Mouse (Mus musculus): ENCODE measurements around the gene Gm17535.
"Not testable (repeated sequence)": the region's sequence is repeated elsewhere in the genome, so short reads cannot be mapped to it uniquely, and the experiment has no call there.

The Gm17535 gene

GRCm38 (mm10) chr9:3024912-3025467 is 9.4 kb upstream of the Gm17535 start, which contains the start of gene Gm10717:
Gene Gm10717 (plus strand): TSS chr9:3025417.
- peak; percentile 50 for DNase-seq (ENCODE audit: low spot score)

- DNase-seq (ENCODE audit: low spot score) = peak; percentile 84
These were observed 8.7 kb upstream of the Gm17535 start for GRCm38 (mm10) chr9:3025653-3026052.

- not testable (repeated sequence) for DNase-seq (ENCODE audit: low spot score)
These were observed 8.3 kb upstream of the Gm17535 start for GRCm38 (mm10) chr9:3026136-3026535.

- not testable (repeated sequence) for DNase-seq (ENCODE audit: low spot score)
These were observed 7.7 kb upstream of the Gm17535 start for GRCm38 (mm10) chr9:3026741-3027140.

- not testable (repeated sequence) for DNase-seq (ENCODE audit: low spot score)
These were observed 7.2 kb upstream of the Gm17535 start for GRCm38 (mm10) chr9:3027200-3027599.

GRCm38 (mm10) chr9:3029276-3030000 is 5.0 kb upstream of the Gm17535 start:
- DNase-seq (ENCODE audit: low spot score) = peak; percentile 30

- DNase-seq (ENCODE audit: low spot score) = not testable (repeated sequence)
These were observed 3.6 kb upstream of the Gm17535 start for GRCm38 (mm10) chr9:3030677-3031318.

GRCm38 (mm10) chr9:3036577-3036976 is 2.2 kb downstream of the Gm17535 start, which contains the start of gene Gm10715:
Gene Gm10715 (plus strand): TSS chr9:3036877.
- not testable (repeated sequence) for DNase-seq (ENCODE audit: low spot score)

- DNase-seq (ENCODE audit: low spot score) = not testable (repeated sequence)
These were observed 3.8 kb downstream of the Gm17535 start for GRCm38 (mm10) chr9:3038161-3038560.

Data from ovary, adult 18-20 months (tissue).